Mouse (Mus musculus): ENCODE measurements around the gene Pcdh8. TPM values are rescaled to one million over a fixed set of nuclear protein-coding genes. Genes with fewer than 3 reads are reported as not detected.
A peak's percentile ranks its signal among the peaks of the same experiment; 100 is the strongest.

Gene Pcdh8
- total RNA-seq (2022), result 10 to 100 TPM; 34.6 to 46.7 (median 41.4) TPM

DNA sequence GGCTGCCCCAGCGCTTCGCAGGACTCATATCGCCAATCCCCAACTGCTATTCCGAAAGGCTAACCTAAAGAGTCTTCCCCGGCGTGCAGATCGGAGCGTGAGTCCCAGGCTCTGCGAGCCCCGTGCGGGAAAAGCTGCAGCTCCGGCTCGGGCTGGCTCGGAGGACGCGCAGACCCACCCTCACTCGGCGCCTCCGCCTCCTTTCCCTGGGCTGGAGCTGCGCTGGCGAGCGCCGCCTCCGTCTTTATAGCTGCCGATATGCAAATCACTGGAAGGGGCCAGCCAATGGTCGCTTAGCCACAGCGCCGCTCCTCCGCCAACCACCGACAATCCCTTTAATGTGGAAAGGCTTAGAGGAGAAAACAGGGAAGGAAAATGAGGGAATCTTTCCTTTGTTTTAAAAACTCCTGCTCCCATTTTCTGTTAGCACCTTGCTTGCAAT lies at the start of gene Pcdh8:
Gene Pcdh8, minus strand, starts transcription at position 219 of the 442 bp plus-strand sequence.
- DNase-seq (ENCODE audit: low spot score in 2 of 2), result peak; percentile 79 to 87

- no peak for DNase-seq (ENCODE audit: low spot score in 2 of 2)
Measured at GRCm38 (mm10) chr14:79814709-79815108, 43.6 kb upstream of the Pcdh8 start.

GRCm38 (mm10) chr14:79814084-79814483 lies 43.0 kb upstream of the Pcdh8 start:
- peak in 1 of 2 experiments; percentile 1 for DNase-seq (ENCODE audit: low spot score in 2 of 2)

DNA sequence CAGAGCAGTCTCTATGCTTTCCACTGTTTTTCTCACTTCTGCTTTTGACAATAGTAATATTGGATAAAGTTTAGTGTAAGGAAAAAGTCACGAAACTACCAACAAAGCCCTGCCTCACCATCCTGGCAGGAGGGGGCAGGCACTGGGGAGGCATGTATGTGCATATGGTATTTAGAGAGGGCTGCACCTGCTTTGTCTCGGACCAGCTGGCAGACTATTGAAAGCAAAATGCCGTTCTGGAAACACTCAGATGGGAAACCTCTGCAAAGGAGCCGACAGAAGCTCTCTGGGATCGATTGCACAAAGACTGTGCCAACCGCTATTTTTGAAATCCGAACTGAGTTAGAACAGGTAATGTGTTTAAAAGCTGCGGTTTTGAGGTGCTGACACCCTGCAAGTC lies 22.1 kb upstream of the Pcdh8 start:
- peak in 1 of 2 experiments; percentile 31 for DNase-seq (ENCODE audit: low spot score in 2 of 2)

GRCm38 (mm10) chr14:79789535-79789934 lies 18.4 kb upstream of the Pcdh8 start:
- DNase-seq (ENCODE audit: low spot score in 2 of 2), result no peak

GRCm38 (mm10) chr14:79788656-79789204 lies 17.6 kb upstream of the Pcdh8 start:
- DNase-seq (ENCODE audit: low spot score in 2 of 2), result no peak

DNA sequence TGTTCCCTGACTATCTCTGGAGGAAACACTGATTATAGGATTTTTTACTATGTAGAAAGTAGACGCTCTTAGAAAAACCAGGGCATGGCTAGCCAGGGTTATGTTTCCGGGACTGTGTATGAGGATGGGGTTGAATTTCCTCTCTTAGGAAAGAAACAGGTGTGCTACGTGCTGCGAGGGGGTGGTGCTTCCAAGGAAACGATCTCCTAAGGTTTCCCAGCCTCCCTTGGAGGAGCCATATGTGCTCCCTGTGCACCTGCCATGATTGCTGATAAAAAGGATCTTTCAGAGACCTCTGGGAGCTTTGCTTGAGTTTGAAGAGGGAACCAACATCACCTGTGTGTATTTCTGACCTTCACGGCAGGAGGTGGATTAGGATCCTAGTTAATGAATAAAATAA lies 16.8 kb upstream of the Pcdh8 start:
- DNase-seq (ENCODE audit: low spot score in 2 of 2), result no peak

DNA sequence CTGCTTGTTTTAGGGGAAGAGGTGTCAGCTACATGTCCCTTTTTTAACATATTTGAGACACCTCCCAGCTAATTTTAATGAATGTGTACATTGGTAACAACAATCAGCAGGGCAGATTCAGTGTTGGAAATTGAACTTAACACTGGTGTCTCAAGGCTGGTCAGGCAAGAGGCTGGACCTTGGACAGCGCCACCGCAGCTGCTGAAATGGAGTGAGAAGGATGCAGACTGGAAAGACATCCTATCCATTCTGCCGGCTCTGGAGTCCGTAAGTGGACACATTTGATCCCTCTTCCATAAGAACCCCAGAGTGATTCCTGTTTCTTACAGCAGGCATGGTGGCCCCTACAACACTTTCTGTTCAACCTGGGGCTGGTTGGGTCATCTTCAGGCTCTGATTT lies 14.3 kb upstream of the Pcdh8 start:
- DNase-seq (ENCODE audit: low spot score in 2 of 2), result no peak

DNA sequence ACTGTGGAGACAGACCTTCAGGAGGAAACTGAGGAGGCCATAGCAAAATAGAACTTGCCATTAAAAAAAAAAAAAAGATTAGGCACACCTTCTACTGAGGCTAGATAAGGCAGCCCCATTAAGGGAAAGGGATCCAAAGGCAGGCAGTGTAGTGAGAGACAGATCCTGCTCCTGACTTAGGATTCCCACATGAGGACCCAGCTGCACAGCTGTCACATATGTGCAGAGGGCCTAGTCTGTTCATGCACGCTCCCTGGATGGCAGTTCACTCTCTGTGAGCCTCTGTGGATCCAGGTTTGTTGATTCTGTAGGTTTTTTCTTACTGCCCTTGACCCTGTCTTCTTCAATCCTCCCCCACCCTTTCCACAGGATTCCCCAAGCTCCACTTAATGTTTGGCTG lies 9.8 kb upstream of the Pcdh8 start:
- no peak for DNase-seq (ENCODE audit: low spot score in 2 of 2)

DNA sequence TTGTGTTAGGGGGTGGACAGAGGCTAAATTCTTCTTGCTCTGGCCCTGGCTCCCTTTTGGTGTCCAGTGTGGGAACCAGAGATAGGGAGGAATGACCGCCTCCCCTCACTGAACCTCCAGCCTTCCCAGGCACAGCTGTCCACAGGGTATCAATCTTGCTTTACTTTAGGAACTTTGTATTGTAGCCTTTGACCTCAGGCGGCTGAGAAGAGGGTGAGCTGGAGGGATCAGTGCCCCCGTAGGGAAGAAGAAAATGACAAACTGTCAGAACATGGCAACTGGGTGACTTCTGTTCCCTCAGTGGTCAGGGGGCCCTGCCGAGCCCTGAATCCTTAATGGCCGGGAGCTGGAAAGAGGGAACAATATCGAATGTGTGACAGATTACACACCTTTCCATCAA lies 9.2 kb upstream of the Pcdh8 start:
- no peak for DNase-seq (ENCODE audit: low spot score in 2 of 2)

DNA sequence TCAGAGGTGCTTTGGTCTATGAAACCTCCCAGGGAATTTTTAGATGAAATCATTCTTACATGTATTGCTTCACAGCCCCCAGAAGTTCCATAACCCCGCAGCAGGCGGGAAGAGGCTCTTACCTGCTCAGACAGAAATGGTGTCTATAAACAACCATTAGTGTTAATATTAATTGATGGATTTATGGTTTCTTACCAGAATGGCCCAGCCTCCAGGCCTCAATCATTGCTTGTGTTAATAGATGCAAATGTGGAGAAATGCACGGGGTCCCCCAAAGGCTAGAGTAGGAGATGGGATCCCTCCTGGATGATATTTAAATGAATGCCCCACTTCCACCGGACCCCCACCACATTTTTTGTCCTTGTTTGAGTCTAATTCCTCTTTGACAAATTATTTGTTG lies 8.7 kb upstream of the Pcdh8 start:
- DNase-seq (ENCODE audit: low spot score in 2 of 2), result no peak

GRCm38 (mm10) chr14:79773425-79774391 lies 2.6 kb upstream of the Pcdh8 start:
- peak in 1 of 2 experiments; percentile 22 for DNase-seq (ENCODE audit: low spot score in 2 of 2)

- no peak for DNase-seq (ENCODE audit: low spot score in 2 of 2)
Measured at GRCm38 (mm10) chr14:79771802-79772511, 845 bp upstream of the Pcdh8 start.

DNA sequence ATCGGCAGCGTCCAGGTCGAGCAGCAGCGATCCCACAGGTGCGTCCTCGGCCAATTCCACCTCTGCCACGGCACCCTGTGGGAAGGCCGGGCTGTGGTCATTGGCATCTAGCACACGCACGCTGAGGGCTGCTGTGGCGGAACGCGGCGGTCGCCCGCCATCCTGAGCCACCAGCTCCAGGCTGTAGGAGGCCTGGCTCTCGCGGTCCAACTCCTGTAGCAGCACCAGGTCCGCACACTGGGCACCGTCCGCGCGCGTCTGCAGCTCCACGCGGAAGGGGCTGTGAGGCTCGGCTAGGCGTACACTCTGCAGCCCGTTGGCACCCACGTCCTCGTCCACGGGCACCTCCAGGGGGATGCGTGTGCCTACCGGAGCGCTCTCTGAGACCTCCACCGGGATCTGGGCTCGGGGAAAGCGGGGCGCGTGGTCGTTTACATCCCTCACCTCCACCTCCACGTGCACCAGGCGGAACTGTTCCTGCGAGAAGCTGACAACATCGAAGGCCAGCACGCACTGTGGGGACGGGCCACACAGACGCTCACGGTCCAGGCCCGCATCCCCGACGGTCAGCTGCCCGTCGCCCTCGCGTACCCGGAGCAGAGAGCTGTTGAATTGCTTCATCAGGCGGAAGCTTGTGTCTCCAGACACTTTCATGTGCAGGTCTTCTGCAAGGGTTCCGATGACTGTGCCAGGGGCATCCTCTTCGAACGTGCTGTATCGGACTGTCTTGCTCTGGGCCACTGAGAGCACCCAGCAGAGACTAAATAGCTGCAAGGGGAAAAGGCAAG lies 612 bp downstream of the Pcdh8 start:
- DNase-seq (ENCODE audit: low spot score in 2 of 2), result peak in 1 of 2 experiments; percentile 6

- peak; percentile 25 to 39 for DNase-seq (ENCODE audit: low spot score in 2 of 2)
Measured at GRCm38 (mm10) chr14:79769618-79770017, 1.5 kb downstream of the Pcdh8 start.

- no peak for DNase-seq (ENCODE audit: low spot score in 2 of 2)
Measured at GRCm38 (mm10) chr14:79768996-79769395, 2.1 kb downstream of the Pcdh8 start.

DNA sequence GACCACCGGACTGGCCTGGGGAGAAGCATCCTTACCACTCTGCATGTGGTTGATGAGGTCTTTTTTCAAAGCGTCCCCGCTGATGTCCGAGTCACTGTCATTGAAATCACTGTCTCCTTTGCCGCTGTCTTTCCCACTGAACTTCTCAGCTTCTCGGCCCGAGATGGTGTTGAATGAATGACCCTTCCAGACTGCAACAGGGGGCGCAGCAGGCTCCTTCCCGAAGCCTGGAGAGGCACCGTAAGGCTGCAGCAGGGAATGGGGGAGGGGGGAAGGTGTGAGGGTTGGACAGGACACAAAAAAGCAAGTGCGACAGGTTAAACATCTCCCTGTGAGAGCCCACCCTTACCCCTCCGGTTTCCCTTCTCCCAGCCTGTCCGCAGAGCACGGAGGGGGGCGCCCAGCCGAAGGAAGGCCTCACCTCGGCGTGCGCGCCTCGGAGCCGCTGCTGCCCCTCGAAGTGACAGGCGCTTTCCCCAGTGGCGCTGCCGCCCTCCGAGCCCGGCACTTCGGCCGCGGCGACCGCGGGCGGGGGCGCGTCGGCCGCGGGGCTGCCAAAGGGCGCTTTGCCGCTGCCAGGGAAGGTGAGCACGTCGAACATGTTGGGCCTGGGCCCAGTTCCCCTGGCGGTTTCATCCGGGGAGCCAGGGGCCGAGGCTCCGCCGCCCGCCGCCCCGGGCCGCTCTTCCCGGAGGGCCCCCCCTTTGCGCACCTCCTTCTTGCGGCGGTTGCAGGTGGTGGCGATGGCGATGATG lies 2.9 kb downstream of the Pcdh8 start:
- no peak for DNase-seq (ENCODE audit: low spot score in 2 of 2)

DNA sequence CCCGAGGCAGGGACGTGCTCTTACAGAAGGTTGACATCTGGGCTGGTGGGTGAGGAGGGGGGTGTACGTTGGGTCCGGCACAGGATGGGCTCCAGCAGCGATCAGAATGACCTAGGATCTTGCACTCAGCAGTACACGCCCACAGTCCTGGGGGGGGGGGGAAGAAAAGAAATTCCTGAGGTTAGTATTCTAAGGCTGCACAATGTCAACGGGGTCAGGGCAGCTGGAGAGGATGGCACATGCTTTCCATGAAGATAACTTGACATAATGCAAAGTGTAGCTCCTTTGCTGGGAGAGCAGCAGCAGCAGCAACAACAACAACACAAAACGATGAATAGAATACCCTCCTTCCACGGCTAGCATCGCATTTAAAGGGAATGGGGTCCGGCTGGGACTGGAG lies 3.5 kb downstream of the Pcdh8 start:
- DNase-seq (ENCODE audit: low spot score in 2 of 2), result no peak

- no peak for DNase-seq (ENCODE audit: low spot score in 2 of 2)
Measured at GRCm38 (mm10) chr14:79765196-79765765, 5.8 kb downstream of the Pcdh8 start.

DNA sequence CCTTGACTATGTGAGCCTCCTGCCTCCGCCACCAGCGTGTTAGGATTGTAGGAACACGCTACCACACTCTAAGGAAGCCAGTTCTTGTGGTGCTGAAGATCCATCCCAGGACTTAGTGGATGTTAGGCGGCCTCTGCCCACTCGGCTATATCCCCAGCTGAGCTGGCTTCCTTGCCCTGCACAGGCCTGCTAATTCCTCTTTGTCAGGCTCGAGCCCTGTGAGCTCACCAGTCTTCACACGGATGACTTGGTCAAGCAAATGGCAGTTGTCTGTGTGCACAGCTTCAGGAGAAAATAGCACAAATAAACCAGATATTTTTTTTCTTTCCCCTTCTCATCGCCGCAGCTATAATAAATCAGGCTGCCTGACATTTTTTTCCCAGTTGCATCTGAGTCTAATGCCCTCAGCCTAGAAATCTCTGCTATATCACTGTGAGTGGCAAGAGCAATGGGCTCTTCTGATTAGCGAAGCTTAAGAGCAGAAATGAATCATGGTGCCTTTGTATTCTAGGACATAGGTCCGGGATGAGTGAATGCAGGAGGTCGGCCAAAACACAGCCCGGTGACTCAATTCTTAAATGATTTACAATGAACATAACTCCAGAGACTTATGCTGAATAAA lies 16.4 kb downstream of the Pcdh8 start:
- DNase-seq (ENCODE audit: low spot score in 2 of 2), result no peak
